Mouse (Mus musculus) stomach, postnatal 0 days (tissue): ENCODE results near the gene Sgca.

Source experiments
- CTCF ChIP-seq: IDR thresholded peaks from 2 replicates; pipeline ENCODE4 v1.5.1; 2016; ENCODE audit warnings: antibody characterized with exemption, low read depth, mild to moderate bottlenecking, moderate library complexity
- EP300 ChIP-seq: optimal IDR thresholded peaks from 2 replicates; pipeline ENCODE3; 2016; ENCODE audit warnings: antibody characterized with exemption

DNA sequence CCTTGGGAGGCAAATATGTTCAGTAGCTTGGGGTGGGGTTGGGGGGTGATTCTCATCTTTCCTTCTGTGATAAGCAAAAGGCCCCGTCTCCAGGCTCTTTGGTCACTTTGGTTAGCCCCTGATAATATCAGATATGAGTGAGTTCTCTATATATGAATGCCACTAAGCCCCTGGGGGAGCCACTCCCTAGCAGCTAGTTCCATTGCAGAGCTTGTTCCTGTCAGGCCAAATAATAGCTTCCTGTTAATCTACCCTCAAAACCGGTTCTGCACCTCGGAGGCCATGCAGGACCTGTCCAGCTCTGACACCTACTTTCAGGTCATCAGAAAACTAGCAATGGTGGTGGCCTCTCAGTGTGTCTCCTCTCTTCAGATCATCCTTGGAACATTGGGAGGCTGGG, 31.3 kb upstream of the Sgca start:
- TF ChIP-seq CTCF (no peak), EP300 (no peak)
